Mouse (Mus musculus) induced T-regulatory cell, adult 2 months (primary cell): ENCODE results near the gene Apex2.

ENCODE experiments used
- DNase-seq: peaks from one replicate; pipeline ENCODE4 v3.0.0-alpha.2; 2012; ENCODE audit warnings: low read depth

Gene Apex2

DNA sequence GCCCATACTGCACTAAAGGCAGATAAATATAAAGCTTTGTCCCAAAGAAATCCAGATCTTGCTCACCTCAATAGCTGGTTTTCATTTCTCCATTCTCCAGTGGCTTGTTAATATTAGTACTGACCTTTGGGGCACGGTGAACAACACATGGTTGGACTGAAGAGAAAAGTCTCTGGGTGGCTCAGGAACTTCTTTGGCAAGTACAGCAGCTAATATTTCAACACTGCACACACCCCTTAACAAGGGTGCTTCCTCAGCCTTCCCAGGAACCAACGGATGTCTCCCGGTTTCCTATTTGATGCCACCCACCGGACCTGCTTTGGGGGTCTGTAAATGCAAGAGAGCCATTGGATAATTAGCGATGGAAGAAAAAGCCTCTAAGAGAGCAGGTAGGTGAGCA, at the start of gene Apex2:
TSS of gene Apex2 (minus strand) at position 173 of the 400 bp plus-strand sequence.
- DNase-seq = no peak

DNA sequence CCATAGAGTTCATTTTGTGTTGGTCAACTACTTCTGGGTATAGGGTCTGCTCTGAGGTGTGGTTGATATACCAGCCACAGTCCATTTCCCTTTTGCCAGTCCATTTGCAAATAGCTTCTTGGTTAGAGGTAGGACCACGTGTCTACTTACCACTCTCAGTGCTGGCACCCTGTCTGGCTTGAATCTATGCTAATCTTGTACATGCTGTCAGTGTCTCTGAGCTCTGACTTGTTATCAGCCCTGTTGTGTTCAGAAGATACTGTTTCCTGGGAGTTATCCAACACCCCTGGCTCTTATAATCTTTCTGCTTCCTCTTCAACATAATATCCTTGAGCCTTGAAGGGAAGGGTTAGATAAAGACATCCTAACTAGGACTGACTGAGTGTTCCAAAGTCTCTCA, 46.8 kb upstream of the Apex2 start:
- no peak for DNase-seq

DNA sequence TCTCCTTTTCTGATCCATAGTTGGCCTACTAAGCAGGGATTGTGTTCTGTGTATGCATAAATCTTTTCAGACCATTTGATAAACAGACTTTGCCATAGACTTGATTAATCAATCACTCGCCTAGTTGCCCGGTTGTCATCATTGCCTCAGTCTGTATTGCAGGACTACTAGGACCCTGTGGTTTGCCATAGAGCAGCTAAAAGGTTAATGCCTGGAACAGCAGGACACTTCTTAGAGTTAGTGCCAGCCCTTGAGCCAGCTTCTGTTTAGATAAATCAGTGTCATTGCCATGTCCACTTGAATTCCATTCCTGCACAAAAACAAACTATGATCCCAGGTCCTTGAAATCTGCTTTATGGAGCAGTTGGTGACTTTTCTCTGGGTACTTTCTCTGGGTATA, 9.2 kb upstream of the Apex2 start:
- DNase-seq = no peak

DNA sequence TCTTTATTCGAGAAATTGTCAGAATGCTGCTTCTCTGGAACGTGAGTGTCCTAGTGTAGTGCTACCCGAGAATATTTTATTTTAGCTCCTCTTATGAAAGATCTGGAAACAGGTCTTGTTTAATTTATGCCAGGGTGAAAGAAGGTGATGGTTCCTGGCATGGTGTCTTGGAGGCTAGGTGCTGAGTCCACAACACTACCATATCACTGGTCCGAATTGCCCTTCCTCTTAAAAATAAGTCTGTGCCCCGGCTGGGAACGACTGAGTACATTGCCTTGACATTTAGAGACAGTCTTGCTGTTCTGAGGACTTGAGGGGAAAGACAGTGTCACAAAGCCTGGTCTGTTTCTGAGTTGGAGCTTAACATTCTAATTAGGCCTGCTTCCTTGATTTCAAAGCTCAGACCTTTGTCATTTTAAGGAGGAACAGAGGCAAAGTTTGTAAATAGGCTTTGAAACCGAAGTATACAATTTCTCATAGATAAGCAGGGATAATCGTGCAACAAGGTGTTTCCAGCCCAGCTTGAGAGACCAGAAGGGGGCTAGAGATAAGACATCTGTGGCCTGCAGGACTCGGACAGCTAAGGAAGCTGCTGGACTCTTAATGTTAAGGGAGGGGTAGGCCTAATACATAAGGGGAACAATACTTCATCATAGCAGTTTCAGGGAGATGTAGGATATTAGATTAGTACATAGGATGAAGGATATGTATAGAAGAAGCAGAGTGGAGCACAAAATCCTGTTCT, 5.5 kb upstream of the Apex2 start:
- no peak for DNase-seq

DNA sequence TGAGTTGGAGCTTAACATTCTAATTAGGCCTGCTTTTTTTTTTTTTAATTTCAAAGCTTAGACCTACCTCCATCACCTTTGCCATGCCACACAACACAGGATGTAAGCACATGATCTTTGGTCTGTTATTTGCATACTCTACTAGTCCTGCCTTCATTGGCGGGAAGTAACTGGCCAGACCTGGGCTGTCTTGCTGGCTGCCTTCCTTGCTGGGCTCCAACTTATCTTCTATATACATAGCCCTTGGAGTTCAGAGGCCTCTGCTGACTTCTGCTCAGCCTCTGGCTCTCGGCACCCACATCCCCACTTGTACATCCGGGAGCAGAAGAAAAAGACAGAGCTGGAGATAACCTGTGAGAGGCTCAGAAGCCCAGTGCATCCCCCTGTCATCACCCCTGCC, 4.5 kb upstream of the Apex2 start:
- DNase-seq = no peak

DNA sequence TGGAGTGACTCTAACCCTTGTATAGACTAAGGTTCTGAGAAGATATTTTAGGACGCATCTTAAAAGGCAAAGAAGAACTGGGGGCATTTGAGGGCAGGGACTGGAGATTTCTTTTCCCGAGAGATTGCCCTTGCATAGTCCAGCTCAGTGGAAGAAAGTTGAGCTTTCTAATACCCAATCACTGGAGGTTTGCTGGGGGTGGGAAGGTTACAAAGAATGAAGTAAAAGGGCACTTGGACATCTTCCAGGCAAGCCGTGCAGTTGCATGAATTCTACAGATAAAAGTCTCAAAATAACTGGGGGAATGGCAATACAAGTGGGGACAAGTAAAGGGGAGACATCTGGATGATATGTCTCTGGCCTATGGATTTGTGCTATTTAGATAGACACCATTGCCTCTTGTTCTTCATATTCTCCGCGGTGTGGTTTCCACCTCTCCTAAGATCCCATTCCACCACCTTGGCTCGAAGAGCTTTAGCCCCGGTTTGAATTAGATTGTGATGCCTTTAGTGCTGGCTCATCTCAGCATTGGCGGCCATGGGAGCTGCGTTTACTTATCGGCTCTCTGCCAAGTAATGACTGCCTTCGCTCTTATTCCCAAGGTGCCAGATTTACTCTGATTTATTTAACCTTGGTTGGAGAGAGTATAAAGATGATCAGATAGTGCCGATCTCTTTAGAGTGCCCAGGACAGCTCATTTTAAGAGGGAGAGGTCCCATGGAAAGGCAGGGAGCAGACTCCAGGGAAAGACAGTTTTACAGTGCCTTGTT, 3.8 kb upstream of the Apex2 start:
- DNase-seq = no peak

DNA sequence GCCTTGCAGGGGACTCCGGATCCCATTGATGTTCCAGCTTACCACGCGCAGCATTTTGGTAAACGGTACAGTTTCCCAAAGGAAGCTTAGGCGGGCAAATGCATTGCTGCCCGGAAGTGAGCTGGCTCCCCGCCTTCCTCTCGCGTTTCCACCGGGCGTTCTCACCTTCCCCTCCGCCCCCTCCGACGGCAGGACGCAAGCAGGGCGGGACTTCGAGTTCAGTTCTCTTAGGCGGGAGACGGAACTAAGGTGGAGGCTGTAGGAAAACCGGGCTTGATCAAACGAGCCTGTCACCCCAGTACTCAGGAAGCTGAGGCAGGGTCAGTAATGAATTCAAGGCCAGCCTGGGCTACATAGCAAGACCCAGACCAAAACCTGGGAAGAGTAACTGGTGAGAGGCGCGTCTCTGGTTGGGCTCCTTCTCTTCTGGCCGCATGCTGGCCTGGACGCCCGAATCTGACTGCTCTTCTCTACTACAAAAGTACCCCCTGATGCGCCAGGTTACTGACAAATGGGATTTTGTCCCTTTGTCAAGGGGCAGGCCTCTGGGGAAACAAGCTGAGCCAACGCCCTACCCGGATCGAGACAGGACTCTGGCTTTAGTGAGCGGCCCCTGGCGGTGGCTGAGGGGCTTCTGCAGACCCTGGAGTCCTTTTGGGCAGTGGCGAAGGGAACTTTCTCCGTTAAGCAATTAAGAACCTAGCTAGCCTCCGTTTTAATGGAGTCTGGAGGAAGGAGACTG, 1.5 kb downstream of the Apex2 start, which contains the start of gene Pfkfb1:
TSS of gene Pfkfb1 (plus strand) at position 207 of the 742 bp plus-strand sequence.
- peak; percentile 82 for DNase-seq

DNA sequence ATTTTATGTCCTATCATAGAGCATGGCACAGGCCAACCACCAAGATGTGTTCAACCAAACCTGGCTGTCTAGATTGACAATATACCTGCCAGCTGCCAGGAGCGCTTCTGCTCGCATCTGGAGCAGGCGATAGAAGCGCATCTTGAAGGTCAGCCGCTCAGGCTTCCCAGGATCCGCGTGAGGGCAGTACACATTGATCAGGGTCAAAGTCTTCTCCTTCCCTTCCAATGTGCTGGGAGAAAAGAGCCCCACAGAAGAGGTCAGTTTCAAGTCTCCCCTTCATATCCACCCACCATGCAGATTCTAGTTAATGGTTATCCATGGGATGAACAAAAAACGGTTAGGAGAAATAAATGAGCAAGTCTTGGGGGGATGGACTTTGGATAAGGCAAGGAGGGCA, 4.6 kb downstream of the Apex2 start:
- no peak for DNase-seq

DNA sequence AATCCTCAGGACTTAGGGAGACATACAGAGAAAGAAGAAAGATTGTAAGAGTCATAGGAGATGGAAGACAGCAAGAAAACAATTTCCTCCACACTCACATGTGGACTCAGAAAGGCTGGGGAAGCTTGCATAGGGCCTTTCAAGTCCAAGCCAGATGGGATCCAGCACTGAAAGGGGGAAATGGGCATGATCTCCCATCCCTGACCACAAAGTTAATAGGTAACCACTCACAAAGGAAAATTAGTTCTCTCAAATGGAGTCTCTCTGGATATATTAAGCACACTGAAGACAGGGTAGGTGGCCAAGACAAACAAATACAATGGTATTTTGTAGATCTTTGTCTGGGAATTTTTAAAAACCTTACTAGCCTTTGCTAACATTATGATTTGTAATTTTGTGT, 7.7 kb downstream of the Apex2 start:
- no peak for DNase-seq

DNA sequence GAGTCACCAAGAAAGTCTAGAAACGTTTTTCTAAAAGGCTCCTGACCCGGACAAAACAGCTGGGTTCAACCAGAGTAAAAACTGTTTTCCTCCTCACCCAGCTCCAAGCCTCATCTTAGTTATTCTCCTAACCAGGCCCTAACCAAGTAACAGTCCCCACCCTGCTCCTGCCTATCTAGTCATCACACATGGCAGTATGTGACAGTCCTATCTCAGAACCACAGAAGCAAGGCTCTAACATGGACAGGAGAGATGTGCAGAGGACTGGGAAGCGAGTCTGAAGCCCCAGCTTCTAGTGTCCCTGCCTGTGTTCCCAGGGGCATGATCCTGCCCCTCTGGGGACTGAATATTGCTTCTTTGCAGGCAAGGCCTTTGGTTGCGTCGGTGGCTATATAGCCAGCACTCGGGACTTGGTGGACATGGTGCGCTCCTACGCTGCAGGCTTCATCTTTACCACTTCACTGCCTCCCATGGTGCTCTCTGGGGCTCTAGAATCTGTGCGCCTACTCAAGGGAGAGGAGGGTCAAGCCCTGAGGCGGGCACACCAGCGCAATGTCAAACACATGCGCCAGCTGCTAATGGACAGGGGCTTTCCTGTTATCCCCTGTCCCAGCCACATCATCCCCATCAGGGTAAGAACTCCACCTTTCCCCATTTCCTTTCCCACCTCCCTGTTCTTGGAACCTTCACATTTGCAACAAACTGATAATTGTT, 24.9 kb downstream of the Apex2 start:
- DNase-seq = no peak

DNA sequence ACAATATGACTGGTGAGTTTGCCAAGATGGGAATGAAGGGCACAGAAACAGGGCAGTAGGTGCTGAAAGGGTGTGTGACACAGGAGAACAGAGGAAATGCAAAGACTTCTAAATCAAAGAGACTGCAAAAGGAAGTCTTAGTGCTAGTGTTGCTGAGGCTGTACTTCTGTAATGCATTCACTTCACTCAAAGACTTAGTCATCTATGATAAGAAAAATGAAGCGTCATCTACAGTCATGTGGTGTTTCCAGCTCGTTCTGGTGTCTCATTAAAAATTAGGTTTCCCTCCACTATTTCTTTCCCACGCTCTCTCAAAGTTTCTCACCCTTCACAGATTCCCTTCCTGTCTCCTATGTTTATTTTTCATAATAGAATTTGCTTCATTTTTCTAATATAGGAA, 35.6 kb downstream of the Apex2 start:
- DNase-seq = no peak

DNA sequence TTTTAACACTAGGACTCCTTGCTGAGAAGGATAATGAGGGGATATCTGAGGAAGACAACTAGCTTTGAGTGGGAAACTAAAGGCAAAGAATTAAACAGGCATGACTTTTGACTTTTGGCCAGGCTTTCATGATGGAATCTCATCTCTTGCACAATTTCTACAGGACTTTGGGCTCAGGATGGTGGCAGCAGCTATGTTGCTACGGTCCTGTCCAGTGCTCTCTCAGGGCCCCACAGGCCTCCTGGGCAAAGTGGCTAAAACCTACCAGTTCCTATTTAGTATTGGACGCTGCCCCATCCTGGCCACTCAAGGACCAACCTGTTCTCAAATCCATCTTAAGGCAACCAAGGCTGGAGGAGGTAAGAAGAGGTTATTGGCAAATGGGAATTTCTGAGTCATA, 37.7 kb downstream of the Apex2 start:
- DNase-seq = no peak

DNA sequence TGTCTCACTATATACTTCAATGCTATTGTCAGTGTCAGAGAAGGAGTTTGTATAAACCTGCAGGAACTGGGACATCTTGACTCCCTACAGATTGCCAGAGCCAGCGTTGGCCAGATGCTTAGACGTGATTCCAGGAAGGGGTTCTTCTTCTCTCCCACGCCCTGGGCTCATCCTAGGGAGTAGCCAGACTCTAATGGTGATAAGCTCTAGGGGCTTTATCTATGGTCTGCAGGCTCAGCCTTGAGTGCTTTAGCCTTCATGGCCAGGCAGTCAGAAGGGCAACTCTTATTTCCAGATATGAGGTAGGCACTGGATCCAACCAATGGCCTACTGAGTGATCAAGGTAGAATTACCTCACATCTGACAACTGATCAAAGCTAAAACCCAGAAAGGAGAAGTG, 40.0 kb downstream of the Apex2 start:
- no peak for DNase-seq

DNA sequence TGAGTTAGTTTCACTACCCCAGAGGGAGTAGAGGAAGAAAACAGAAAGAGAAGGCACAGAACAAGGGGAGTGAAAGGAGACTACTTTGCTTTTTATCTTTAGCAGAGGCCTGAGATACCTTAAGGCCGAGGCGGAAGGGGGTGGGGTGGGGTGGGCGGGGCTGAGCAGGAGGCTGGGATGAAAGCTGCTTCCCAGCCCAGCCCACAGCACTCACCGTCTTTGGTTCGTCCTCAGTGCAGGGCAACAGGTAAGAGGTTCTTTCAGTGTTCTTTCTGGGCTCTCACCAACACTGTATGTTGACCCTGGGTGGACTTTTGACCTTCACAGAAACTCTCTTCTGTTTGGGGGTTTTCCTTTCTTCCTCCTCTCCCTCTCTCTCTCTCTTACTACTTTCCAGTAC, 42.4 kb downstream of the Apex2 start, which contains the start of gene Alas2:
TSS of gene Alas2 (plus strand) at position 137 of the 400 bp plus-strand sequence.
- DNase-seq = no peak

DNA sequence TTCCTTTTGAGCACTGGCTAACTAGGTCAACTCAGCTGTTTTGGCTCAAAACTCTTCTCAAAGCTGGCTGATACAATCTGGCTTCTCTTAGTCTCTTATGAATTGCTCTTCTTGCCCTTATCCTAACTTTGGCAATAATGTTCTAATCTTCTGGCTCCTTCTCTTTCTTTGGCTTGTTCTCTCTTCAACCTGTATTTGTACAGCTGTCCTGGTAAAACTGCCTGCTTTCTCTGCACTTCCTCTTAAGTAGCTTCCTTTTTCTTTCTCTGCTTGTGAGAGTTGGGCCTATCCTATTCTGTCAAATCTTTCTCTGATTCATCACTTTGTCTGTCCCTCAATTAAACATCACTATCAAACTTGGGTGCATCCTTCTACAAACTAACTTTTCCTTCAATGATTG, 48.0 kb downstream of the Apex2 start:
- no peak for DNase-seq

DNA sequence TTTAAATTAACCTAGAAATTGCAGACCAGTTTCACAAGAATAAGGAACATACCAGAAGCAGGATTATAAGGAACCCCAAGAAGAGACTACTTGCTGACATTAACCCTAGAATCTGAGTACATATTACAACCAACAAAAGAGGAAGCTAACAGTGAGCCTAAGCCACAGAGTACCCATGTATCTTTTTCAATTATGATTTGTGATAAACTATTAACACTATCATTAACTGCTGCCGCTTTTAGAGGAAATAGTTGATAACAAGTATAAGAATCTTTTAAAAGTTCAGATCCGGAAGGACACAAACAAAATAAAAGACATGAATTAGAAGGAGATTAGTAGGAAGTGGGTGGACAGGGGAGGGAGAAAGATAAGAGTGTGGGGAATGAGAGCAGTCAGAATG, 49.6 kb downstream of the Apex2 start:
- no peak for DNase-seq

DNA sequence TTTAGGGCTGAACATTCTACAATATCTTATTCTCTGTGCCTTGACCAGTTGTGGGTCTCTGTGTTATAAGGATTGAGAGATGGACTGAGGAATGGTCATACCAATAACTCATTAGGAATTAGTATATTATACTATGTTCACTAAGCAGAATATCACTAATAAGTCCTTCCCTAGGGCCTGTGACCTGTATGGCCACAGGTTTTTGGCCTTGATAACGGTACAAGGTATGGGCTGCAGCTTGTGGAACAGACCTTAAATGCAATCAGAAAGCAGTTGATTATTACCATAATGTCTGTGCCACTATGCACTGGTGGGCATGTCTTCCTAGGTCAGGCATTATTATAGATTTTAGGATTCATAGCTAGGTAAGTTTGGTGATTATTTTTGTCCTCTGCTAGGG, 73.2 kb downstream of the Apex2 start:
- no peak for DNase-seq

DNA sequence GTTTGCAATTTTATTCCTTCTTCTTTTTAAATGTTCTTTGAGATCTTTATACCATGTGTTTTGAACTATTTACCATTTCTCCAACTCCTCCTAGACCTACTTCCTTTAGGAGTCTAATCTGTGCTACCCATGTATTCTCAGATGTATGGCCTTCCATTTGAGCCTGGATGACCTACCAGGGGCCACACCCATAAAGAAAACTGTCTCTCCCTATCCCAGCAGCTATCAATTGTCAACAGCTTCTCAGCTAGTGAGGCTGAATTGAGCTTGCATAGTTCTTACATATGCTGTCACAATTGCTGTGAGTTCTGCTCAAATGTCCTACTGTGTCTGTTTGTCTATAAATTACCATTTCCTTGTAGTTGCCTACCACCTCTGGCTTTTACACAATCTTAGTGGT, 73.7 kb downstream of the Apex2 start:
- no peak for DNase-seq

DNA sequence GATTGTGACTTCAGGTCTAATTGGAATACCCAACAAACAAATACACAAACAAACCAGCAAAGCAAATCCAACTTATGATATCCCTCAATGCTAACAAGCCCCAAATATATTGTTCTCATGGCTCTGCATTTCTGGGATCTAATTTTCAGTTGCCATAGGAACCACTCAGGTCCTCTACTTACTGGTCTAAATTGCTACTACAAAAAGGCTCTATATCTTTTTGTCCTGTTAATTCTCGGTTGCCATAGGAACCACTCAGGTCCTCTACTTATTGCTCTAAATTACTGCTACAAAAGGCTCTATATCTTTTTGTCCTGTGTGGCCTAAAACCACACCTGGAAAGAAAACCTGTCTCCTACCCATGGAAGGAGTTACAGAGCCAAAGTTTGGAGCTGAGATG, 75.5 kb downstream of the Apex2 start:
- no peak for DNase-seq

DNA sequence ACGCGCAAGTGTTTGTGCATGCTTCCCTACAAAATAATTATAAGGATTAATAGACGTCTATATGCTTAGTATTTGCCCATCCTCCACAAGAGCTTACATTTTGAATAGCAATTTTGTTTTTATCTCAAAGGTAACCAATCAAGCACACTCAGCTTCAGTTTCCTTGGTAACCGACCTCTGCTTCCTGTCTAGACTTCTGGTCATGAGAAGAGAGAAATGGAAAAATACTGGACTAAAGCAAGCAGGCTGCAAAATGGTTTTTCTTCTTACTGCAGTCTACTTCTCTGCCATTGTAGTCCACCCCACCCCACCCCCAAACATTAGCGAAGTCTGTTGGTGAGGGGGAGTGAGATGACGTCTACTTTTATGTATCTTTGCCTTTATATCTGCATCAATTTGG, 78.4 kb downstream of the Apex2 start:
- peak; percentile 46 for DNase-seq

DNA sequence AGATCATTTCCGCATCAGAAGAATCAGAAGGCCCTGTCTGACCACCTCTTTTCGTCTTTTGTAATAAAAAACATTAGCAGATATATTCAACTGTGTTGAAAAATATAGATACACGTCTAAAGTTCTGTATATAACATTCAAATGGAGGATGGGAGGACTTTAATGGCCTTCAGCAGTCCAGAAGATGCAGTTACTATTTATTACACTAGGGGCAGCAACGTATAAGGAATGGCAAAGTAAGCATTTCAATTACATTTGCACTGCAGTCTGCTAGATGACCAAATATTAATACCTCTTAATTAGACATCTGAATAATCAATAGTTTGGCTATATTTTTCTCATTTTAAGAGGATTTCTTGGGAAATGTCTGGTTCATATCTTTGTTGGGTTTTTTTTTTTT, 79.0 kb downstream of the Apex2 start:
- DNase-seq = peak; percentile 79

DNA sequence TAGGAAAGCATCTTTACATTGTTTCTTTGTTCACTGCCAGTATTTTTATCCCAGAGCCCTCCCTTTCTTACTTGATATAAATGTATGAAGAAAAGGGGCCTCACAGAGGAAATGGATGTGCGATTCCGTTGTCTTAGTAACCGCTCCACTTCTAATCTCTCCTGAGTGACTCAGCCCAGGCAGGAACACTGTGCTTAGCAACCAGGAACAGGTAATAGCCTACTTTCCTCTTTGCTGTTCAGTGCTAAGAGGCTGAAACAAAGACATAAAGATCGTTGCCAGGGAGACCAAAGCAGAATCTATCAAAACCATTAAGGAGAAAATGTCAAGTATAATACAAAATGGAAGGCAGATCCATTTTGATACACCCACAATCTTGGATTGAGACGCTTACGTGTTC, 81.0 kb downstream of the Apex2 start:
- DNase-seq = no peak
